ENCODE assay signal across 17 mouse cellular contexts in the genomic region with DNA sequence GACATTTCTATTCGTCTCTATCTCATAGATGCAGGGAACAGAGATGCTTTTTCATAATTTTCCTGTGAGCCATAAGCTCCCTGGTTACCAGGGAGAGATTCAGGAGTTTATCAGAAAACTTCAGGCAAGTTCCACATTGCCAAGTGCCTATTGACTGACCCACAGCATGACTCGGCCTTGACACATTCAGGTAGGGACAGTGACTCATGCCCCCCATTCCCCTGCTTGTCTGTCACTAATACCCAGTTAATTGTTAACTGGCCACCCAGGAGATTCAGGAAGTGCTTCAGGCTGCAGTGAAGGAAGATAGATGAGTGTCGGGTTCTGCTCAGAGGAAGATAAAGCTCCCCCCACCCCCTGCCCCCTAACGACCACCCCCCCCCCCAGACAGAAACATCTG.
DNase-seq lines count a peak whose midpoint lies in the region; ATAC-seq and TF ChIP-seq lines count a peak whose summit lies in the region.
"Had no signal": no experiment of that assay in that cellular context is flagged by ENCODE, and none has a peak within 500 bp of the region (broad histone marks: within the 10 kb centered on the region; RNA-seq: fewer than 3 reads in every experiment).

No protein-coding gene starts in this region.

- 40% methylated on average over 4 of the region's 4 CpGs for WGBS in hindbrain, embryonic 10.5 days
- 46% methylated on average over 4 of the region's 4 CpGs for WGBS in hindbrain, postnatal 0 days
- WGBS in intestine, embryonic 15.5 days: 31% methylated on average over 4 of the region's 4 CpGs
- 33% methylated on average over 4 of the region's 4 CpGs for WGBS in stomach, embryonic 16.5 days

- H3K9me3 ChIP-seq in hindbrain, embryonic 10.5 days: no peaks in the 10 kb centered on the region
- no peaks in the 10 kb centered on the region for H3K9me3 ChIP-seq in hindbrain, postnatal 0 days (ENCODE audit: low read length)
- no peaks in the 10 kb centered on the region for H3K9me3 ChIP-seq in MEL (replicated peaks; ENCODE audit: insufficient read depth, low read length)
- H3K9me3 ChIP-seq in intestine, embryonic 15.5 days: no peaks in the 10 kb centered on the region
- no peaks in the 10 kb centered on the region for H3K9me3 ChIP-seq in stomach, embryonic 16.5 days (replicated peaks; ENCODE audit: control insufficient read depth, low read length)
- H3K9me3 ChIP-seq: forebrain, embryonic 12.5 days; limb, embryonic 15.5 days; midbrain, embryonic 10.5 days had no signal

- no peaks in the 10 kb centered on the region for H3K27me3 ChIP-seq in hindbrain, embryonic 10.5 days (ENCODE audit: insufficient read depth, poor library complexity, severe bottlenecking)
- H3K27me3 ChIP-seq in hindbrain, postnatal 0 days (ENCODE audit: insufficient read depth, low read length): no peaks in the 10 kb centered on the region
- no peaks in the 10 kb centered on the region for H3K27me3 ChIP-seq in MEL (ENCODE audit: control insufficient read depth in 1 of 2, insufficient read depth in 2 of 2, low read length in 2 of 2)
- H3K27me3 ChIP-seq in intestine, embryonic 15.5 days (replicated peaks): no peaks in the 10 kb centered on the region
- H3K27me3 ChIP-seq in stomach, embryonic 16.5 days (ENCODE audit: control insufficient read depth, insufficient read depth, low read length): no peaks in the 10 kb centered on the region
- H3K27me3 ChIP-seq: forebrain, embryonic 12.5 days; limb, embryonic 15.5 days had no signal

- no peak for TF ChIP-seq CTCF in hindbrain, postnatal 0 days (IDR thresholded peaks at IDR 0.05; ENCODE audit: low read depth)
- no peak for TF ChIP-seq CTCF in MEL (IDR thresholded peaks at IDR 0.05 in 2 of 3, conservative IDR thresholded peaks at IDR 0.05 in 1 of 3; ENCODE audit: control insufficient read depth in 1 of 3, insufficient read depth in 1 of 3, low read depth in 2 of 3, low read length in 3 of 3, poor library complexity in 1 of 3, severe bottlenecking in 1 of 3)

- no peak overlapping the region for H3K4me2 ChIP-seq in hindbrain, postnatal 0 days (ENCODE audit: low read depth, low read length)
- no peak overlapping the region for H3K4me2 ChIP-seq in intestine, embryonic 15.5 days (replicated peaks)
- no peak overlapping the region for H3K4me2 ChIP-seq in stomach, embryonic 16.5 days (ENCODE audit: low read depth, low read length)
- H3K4me2 ChIP-seq: forebrain, embryonic 12.5 days had no signal

- H3K36me3 ChIP-seq in hindbrain, embryonic 10.5 days: peaks cover 7% of the 10 kb centered on the region; the same call in 1 of the 2 replicates
- H3K36me3 ChIP-seq in hindbrain, postnatal 0 days (ENCODE audit: insufficient read depth, low read length): no peaks in the 10 kb centered on the region
- H3K36me3 ChIP-seq in MEL (ENCODE audit: control insufficient read depth in 1 of 2, insufficient read depth in 2 of 2, low read length in 2 of 2): peaks cover 0 to 8% of the 10 kb centered on the region in 2 experiments; a peak in 2 of 4 replicates
- H3K36me3 ChIP-seq in intestine, embryonic 15.5 days: no peaks in the 10 kb centered on the region
- H3K36me3 ChIP-seq in stomach, embryonic 16.5 days (ENCODE audit: control insufficient read depth, insufficient read depth, low read length): no peaks in the 10 kb centered on the region
- H3K36me3 ChIP-seq: forebrain, embryonic 12.5 days; midbrain, embryonic 10.5 days had no signal

- TF ChIP-seq POLR2A in MEL (IDR thresholded peaks at IDR 0.05; ENCODE audit: control insufficient read depth in 1 of 2, insufficient read depth in 1 of 2, low read depth in 1 of 2, low read length in 2 of 2, poor library complexity in 1 of 2): no peak

- no peak for TF ChIP-seq RAD21 in MEL (IDR thresholded peaks at IDR 0.05; ENCODE audit: low read depth, low read length)

- TF ChIP-seq EP300 in MEL (IDR thresholded peaks at IDR 0.05; ENCODE audit: low read depth in 1 of 2, low read length in 2 of 2): no peak

- DNase-seq in hindbrain, embryonic 10.5 days (ENCODE audit: low spot score): no peak
- DNase-seq in hindbrain, postnatal 0 days (ENCODE audit: low spot score): no peak
- peak; percentile 30 for DNase-seq in MEL (ENCODE audit: low read depth, low spot score)
- no peak for DNase-seq in spleen, adult 18-20 months
- DNase-seq in heart, adult 9 months (ENCODE audit: low spot score in 2 of 2): no peak
- DNase-seq: adrenal gland, postnatal 36 days; cerebellum, adult 8-10 months; gastrocnemius, postnatal 10 days; kidney, postnatal 10 days; retina, postnatal 1 day; thymus, postnatal 36 days had no signal

- no peak overlapping the region for H3K4me3 ChIP-seq in hindbrain, embryonic 10.5 days
- H3K4me3 ChIP-seq in hindbrain, postnatal 0 days (ENCODE audit: low read length): no peak overlapping the region
- no peak overlapping the region for H3K4me3 ChIP-seq in MEL (ENCODE audit: control insufficient read depth in 1 of 2, insufficient read depth in 1 of 2, low read depth in 2 of 2, low read length in 2 of 2)
- no peak overlapping the region for H3K4me3 ChIP-seq in intestine, embryonic 15.5 days (replicated peaks)
- H3K4me3 ChIP-seq in stomach, embryonic 16.5 days (replicated peaks; ENCODE audit: low read length): no peak overlapping the region
- H3K4me3 ChIP-seq: forebrain, embryonic 12.5 days; limb, embryonic 15.5 days; midbrain, embryonic 10.5 days had no signal

- H3K9ac ChIP-seq in hindbrain, postnatal 0 days (replicated peaks; ENCODE audit: low read length): no peak overlapping the region
- no peak overlapping the region for H3K9ac ChIP-seq in MEL (ENCODE audit: control insufficient read depth, low read depth, low read length, poor library complexity, severe bottlenecking)
- H3K9ac ChIP-seq in intestine, embryonic 15.5 days: no peak overlapping the region
- no peak overlapping the region for H3K9ac ChIP-seq in stomach, embryonic 16.5 days (ENCODE audit: low read length)
- H3K9ac ChIP-seq: forebrain, embryonic 12.5 days; limb, embryonic 15.5 days had no signal

- peaks cover 17% of the 10 kb centered on the region for H3K4me1 ChIP-seq in hindbrain, embryonic 10.5 days (replicated peaks)
- H3K4me1 ChIP-seq in hindbrain, postnatal 0 days (ENCODE audit: insufficient read depth, low read length): no peaks in the 10 kb centered on the region
- peaks cover 0 to 11% of the 10 kb centered on the region in 2 experiments; a peak in 3 of 4 replicates for H3K4me1 ChIP-seq in MEL (ENCODE audit: control insufficient read depth in 1 of 2, insufficient read depth in 2 of 2, low read length in 2 of 2)
- H3K4me1 ChIP-seq in intestine, embryonic 15.5 days (replicated peaks): peaks cover 10% of the 10 kb centered on the region; the same call in 1 of the 2 replicates
- peaks cover 12% of the 10 kb centered on the region for H3K4me1 ChIP-seq in stomach, embryonic 16.5 days (ENCODE audit: control insufficient read depth, insufficient read depth, low read length)
- H3K4me1 ChIP-seq: forebrain, embryonic 12.5 days had no signal

- no peaks in the 10 kb centered on the region for H3K79me2 ChIP-seq in MEL (ENCODE audit: control insufficient read depth, insufficient read depth, low read length, poor library complexity)

- 0 out of 2 replicates have a peak overlapping the region, but pooled peaks have one; percentile 29 for H3K27ac ChIP-seq in hindbrain, embryonic 10.5 days
- H3K27ac ChIP-seq in hindbrain, postnatal 0 days: no peak overlapping the region
- no peak overlapping the region for H3K27ac ChIP-seq in MEL (ENCODE audit: control insufficient read depth, low read depth, low read length)
- H3K27ac ChIP-seq in intestine, embryonic 15.5 days: no peak overlapping the region
- H3K27ac ChIP-seq in stomach, embryonic 16.5 days (ENCODE audit: low read length): no peak overlapping the region
- H3K27ac ChIP-seq: forebrain, embryonic 12.5 days; limb, embryonic 15.5 days; macrophage had no signal

- no peak for ATAC-seq in hindbrain, postnatal 0 days
- ATAC-seq in intestine, embryonic 15.5 days: peak; percentile 65
- peak; percentile 60; the same call in 1 of the 2 replicates for ATAC-seq in stomach, embryonic 16.5 days (ENCODE audit: insufficient read depth, low FRiP score)

TF ChIP-seq in MEL, 35 proteins besides CTCF, POLR2A, EP300 and RAD21:
- TF ChIP-seq ELF1 (IDR thresholded peaks at IDR 0.05; ENCODE audit: low read depth, low read length): no peak
